Mouse (Mus musculus): ENCODE results near the gene Zfp787.

Gene Zfp787

GRCm38 (mm10) chr7:6155901-6156411, at the start of gene Zfp787:
Gene Zfp787 (minus strand): TSS chr7:6155997.
- peak; percentile 97 to 99 for DNase-seq

GRCm38 (mm10) chr7:6204200-6204599, 48.4 kb upstream of the Zfp787 start:
- no peak for DNase-seq

- no peak for DNase-seq
Observed at GRCm38 (mm10) chr7:6196790-6197189, 41.0 kb upstream of the Zfp787 start, which contains the start of gene Galp. Gene Galp (plus strand): TSS chr7:6197090.

GRCm38 (mm10) chr7:6195777-6196176, 40.0 kb upstream of the Zfp787 start:
- DNase-seq, result no peak

GRCm38 (mm10) chr7:6194129-6194528, 38.3 kb upstream of the Zfp787 start:
- peak; percentile 75 to 78 for DNase-seq

- DNase-seq, result peak; percentile 90 to 91
Observed at GRCm38 (mm10) chr7:6191376-6191775, 35.6 kb upstream of the Zfp787 start.

- DNase-seq, result peak in 1 of 2 experiments; percentile 50
Observed at GRCm38 (mm10) chr7:6189542-6189941, 33.7 kb upstream of the Zfp787 start.

- DNase-seq, result no peak
Observed at GRCm38 (mm10) chr7:6186756-6187155, 31.0 kb upstream of the Zfp787 start.

GRCm38 (mm10) chr7:6186176-6186575, 30.4 kb upstream of the Zfp787 start:
- no peak for DNase-seq

GRCm38 (mm10) chr7:6185391-6185790, 29.6 kb upstream of the Zfp787 start:
- DNase-seq, result no peak

GRCm38 (mm10) chr7:6184521-6184920, 28.7 kb upstream of the Zfp787 start:
- DNase-seq, result peak; percentile 23 to 36

- DNase-seq, result no peak
Observed at GRCm38 (mm10) chr7:6183802-6184201, 28.0 kb upstream of the Zfp787 start.

GRCm38 (mm10) chr7:6182882-6183281, 27.1 kb upstream of the Zfp787 start:
- no peak for DNase-seq

- DNase-seq, result no peak
Observed at GRCm38 (mm10) chr7:6179013-6179412, 23.2 kb upstream of the Zfp787 start.

GRCm38 (mm10) chr7:6174365-6174987, 18.7 kb upstream of the Zfp787 start:
- peak in 1 of 2 experiments; percentile 36 for DNase-seq

GRCm38 (mm10) chr7:6173872-6174271, 18.1 kb upstream of the Zfp787 start:
- no peak for DNase-seq

- no peak for DNase-seq
Observed at GRCm38 (mm10) chr7:6172674-6173244, 17.0 kb upstream of the Zfp787 start.

- DNase-seq, result peak; percentile 99
Observed at GRCm38 (mm10) chr7:6172006-6172649, 16.3 kb upstream of the Zfp787 start, which contains the start of gene Zfp444. Gene Zfp444 (plus strand): TSS chr7:6172226.

GRCm38 (mm10) chr7:6171444-6172005, 15.7 kb upstream of the Zfp787 start:
- DNase-seq, result peak; percentile 75 to 85

GRCm38 (mm10) chr7:6170871-6171270, 15.1 kb upstream of the Zfp787 start:
- no peak for DNase-seq

- DNase-seq, result no peak
Observed at GRCm38 (mm10) chr7:6170391-6170790, 14.6 kb upstream of the Zfp787 start.

- DNase-seq, result peak; percentile 74 to 84
Observed at GRCm38 (mm10) chr7:6169403-6169802, 13.6 kb upstream of the Zfp787 start.

- no peak for DNase-seq
Observed at GRCm38 (mm10) chr7:6164671-6165070, 8.9 kb upstream of the Zfp787 start.

Measured in kidney, postnatal 4 days (tissue).